Mouse (Mus musculus) cerebellum, adult 2 months (tissue): ENCODE data around the gene Stag3.

Experiments used
- CTCF ChIP-seq: fragments of 200-500 bp; IDR thresholded peaks from 2 replicates; pipeline ENCODE4 v1.5.1; 2011; ENCODE audit warnings: low read depth, mild to moderate bottlenecking, control low read depth, low read length, moderate library complexity, borderline replicate concordance; ENCODE audit not compliant: insufficient read depth
- POLR2A ChIP-seq: fragments of 200-500 bp; IDR thresholded peaks from 2 replicates; pipeline ENCODE4 v1.6.1; 2011; ENCODE audit warnings: low read length, control low read depth, borderline replicate concordance; ENCODE audit not compliant: insufficient read depth

DNA sequence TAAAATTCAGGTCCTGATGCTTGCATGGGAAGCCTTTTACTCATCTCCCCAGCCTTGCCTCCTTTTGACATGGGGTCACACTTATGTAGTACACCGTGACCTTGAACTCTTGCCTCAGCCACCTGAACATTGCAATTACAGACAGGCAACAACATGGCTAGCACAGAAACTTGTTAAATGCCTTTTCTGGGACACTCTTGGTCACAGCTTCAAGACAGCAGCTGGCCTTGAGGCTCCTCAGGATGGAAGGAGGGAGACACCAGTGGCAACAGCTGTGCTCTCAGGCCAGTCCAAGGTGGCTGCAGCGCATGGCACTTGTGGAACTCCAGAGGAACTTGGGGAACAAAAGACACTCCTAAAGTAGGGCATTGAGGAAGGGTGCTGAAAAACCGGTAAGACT, 12.9 kb upstream of the Stag3 start:
- TF ChIP-seq POLR2A (no peak), CTCF (no peak)
